Mouse (Mus musculus) MEL (cell line): Measurements from ENCODE around the gene Ttc30b. TPM values are rescaled to one million over a fixed set of nuclear protein-coding genes. Genes with fewer than 3 reads are reported as not detected.

Experiments used
- DNase-seq: peaks from one replicate; pipeline ENCODE4 v3.0.0; 2011; ENCODE audit warnings: low read depth, low spot score
- H3K27ac ChIP-seq: 2 replicates; pipeline ENCODE4 v1.5.1; 2012; ENCODE audit warnings: low read depth, mild to moderate bottlenecking, control low read depth, low read length, moderate library complexity; ENCODE audit not compliant: control insufficient read depth
- H3K27me3 ChIP-seq, 2 experiments: fragments of 150-350 bp in 1 of 2; sonication (generic) in 1 of 2; 2 replicates each; pipeline ENCODE4 v1.6.1; 2012; ENCODE audit warnings: low read length in 2 of 2, mild to moderate bottlenecking in 2 of 2, improper control_type of control experiment in 1 of 2, moderate library complexity in 1 of 2; ENCODE audit not compliant: insufficient read depth in 2 of 2, control insufficient read depth in 1 of 2
- H3K36me3 ChIP-seq, 2 experiments: 2 replicates each; pipeline ENCODE4 v1.6.1; 2012 to 2014; ENCODE audit warnings: low read length in 2 of 2, improper control_type of control experiment in 1 of 2, inconsistent platforms in 1 of 2, mild to moderate bottlenecking in 1 of 2; ENCODE audit not compliant: insufficient read depth in 2 of 2, control insufficient read depth in 1 of 2
- H3K4me1 ChIP-seq, 2 experiments: fragments of 150-350 bp in 1 of 2; sonication (generic) in 1 of 2; 2 replicates each; pipeline ENCODE4 v1.6.1; 2012; ENCODE audit warnings: low read length in 2 of 2, improper control_type of control experiment in 1 of 2, mild to moderate bottlenecking in 1 of 2; ENCODE audit not compliant: insufficient read depth in 2 of 2, control insufficient read depth in 1 of 2
- H3K4me3 ChIP-seq, 2 experiments: fragments of 150-350 bp in 1 of 2; sonication (generic) in 1 of 2; 2 replicates each; pipeline ENCODE4 v1.5.1; 2012; ENCODE audit warnings: low read depth in 2 of 2, low read length in 2 of 2, mild to moderate bottlenecking in 2 of 2, moderate library complexity in 2 of 2, control low read depth in 1 of 2, improper control_type of control experiment in 1 of 2; ENCODE audit not compliant: control insufficient read depth in 1 of 2, insufficient read depth in 1 of 2
- H3K79me2 ChIP-seq: 2 replicates; pipeline ENCODE4 v1.6.1; 2012; ENCODE audit warnings: mild to moderate bottlenecking, low read length, moderate library complexity; ENCODE audit not compliant: control insufficient read depth, poor library complexity, insufficient read depth
- H3K9ac ChIP-seq: 2 replicates; pipeline ENCODE4 v1.6.1; 2012; ENCODE audit warnings: low read depth, mild to moderate bottlenecking, control low read depth, low read length, moderate library complexity; ENCODE audit not compliant: control insufficient read depth, poor library complexity, severe bottlenecking
- H3K9me3 ChIP-seq: fragments of 150-350 bp; sonication (generic); replicated peaks from 2 replicates; pipeline ENCODE4 v1.6.1; 2012; ENCODE audit warnings: mild to moderate bottlenecking, low read length, improper control_type of control experiment, moderate library complexity; ENCODE audit not compliant: insufficient read depth
- BHLHE40 ChIP-seq: IDR thresholded peaks from 2 replicates; pipeline ENCODE4 v1.6.1; 2012; ENCODE audit warnings: low read depth, mild to moderate bottlenecking, inconsistent platforms, low read length, improper control_type of control experiment, borderline replicate concordance
- CHD1 ChIP-seq: IDR thresholded peaks from 2 replicates; pipeline ENCODE4 v1.6.1; 2012; ENCODE audit warnings: low read depth, mild to moderate bottlenecking, inconsistent platforms, low read length, improper control_type of control experiment
- CTCF ChIP-seq, 3 experiments: IDR thresholded peaks in 2 of 3; conservative IDR thresholded peaks in 1 of 3; 2 replicates each; pipeline ENCODE4 v1.5.1; 2011 to 2012; ENCODE audit warnings: low read length in 3 of 3, low read depth in 2 of 3, mild to moderate bottlenecking in 2 of 3, improper control_type of control experiment in 1 of 3, inconsistent platforms in 1 of 3, mixed read lengths in 1 of 3, moderate library complexity in 1 of 3; ENCODE audit not compliant: control insufficient read depth in 1 of 3, insufficient read depth in 1 of 3, poor library complexity in 1 of 3, severe bottlenecking in 1 of 3
- ELF1 ChIP-seq: IDR thresholded peaks from 2 replicates; pipeline ENCODE4 v1.6.1; 2014; ENCODE audit warnings: low read depth, mild to moderate bottlenecking, inconsistent platforms, low read length, improper control_type of control experiment, moderate library complexity
- EP300 ChIP-seq, 2 experiments: IDR thresholded peaks; 2 replicates each; pipeline ENCODE4 v1.6.1; 2011; ENCODE audit warnings: improper control_type of control experiment in 2 of 2, low read length in 2 of 2, low read depth in 1 of 2, mild to moderate bottlenecking in 1 of 2
- ETS1 ChIP-seq: IDR thresholded peaks from 2 replicates; pipeline ENCODE4 v1.6.1; 2012; ENCODE audit warnings: low read depth, mild to moderate bottlenecking, inconsistent platforms, low read length, improper control_type of control experiment, moderate library complexity
- GABPA ChIP-seq: IDR thresholded peaks from 2 replicates; pipeline ENCODE4 v1.6.1; 2012; ENCODE audit warnings: low read depth, mild to moderate bottlenecking, inconsistent platforms, low read length, improper control_type of control experiment, moderate library complexity
- HCFC1 ChIP-seq: IDR thresholded peaks from 2 replicates; pipeline ENCODE4 v1.6.1; 2012; ENCODE audit warnings: low read depth, mild to moderate bottlenecking, inconsistent platforms, low read length, improper control_type of control experiment, moderate library complexity
- JUND ChIP-seq: IDR thresholded peaks from 2 replicates; pipeline ENCODE4 v1.6.1; 2011; ENCODE audit warnings: low read depth, mild to moderate bottlenecking, improper control_type of control experiment, low read length
- KAT2A ChIP-seq: conservative IDR thresholded peaks from 2 replicates; pipeline ENCODE4 v1.6.1; 2012; ENCODE audit warnings: low read depth, low read length, improper control_type of control experiment, inconsistent platforms
- MAX ChIP-seq: IDR thresholded peaks from 2 replicates; pipeline ENCODE4 v1.6.1; 2011; ENCODE audit warnings: low read length, improper control_type of control experiment
- MEF2A ChIP-seq: IDR thresholded peaks from 2 replicates; pipeline ENCODE4 v1.6.1; 2014; ENCODE audit warnings: low read depth, mild to moderate bottlenecking, inconsistent platforms, low read length, improper control_type of control experiment; ENCODE audit not compliant: poor library complexity, insufficient replicate concordance, severe bottlenecking; ENCODE audit errors: extremely low read depth
- MYB ChIP-seq: IDR thresholded peaks from 2 replicates; pipeline ENCODE4 v1.6.1; 2011; ENCODE audit warnings: mild to moderate bottlenecking, low read depth, low read length, improper control_type of control experiment
- MYC ChIP-seq: IDR thresholded peaks from 2 replicates; pipeline ENCODE4 v1.6.1; 2011; ENCODE audit warnings: low read depth, mild to moderate bottlenecking, low read length, improper control_type of control experiment, moderate library complexity
- NRF1 ChIP-seq: IDR thresholded peaks from 2 replicates; pipeline ENCODE4 v1.6.1; 2014; ENCODE audit warnings: low read depth, mild to moderate bottlenecking, inconsistent platforms, low read length, improper control_type of control experiment, moderate library complexity; ENCODE audit not compliant: poor library complexity, insufficient read depth, severe bottlenecking
- POLR2AphosphoS5 ChIP-seq: IDR thresholded peaks from 2 replicates; pipeline ENCODE4 v1.6.1; 2012; ENCODE audit warnings: low read depth, borderline replicate concordance, mild to moderate bottlenecking, inconsistent platforms, low read length, moderate library complexity, mixed read lengths
- RAD21 ChIP-seq: IDR thresholded peaks from 2 replicates; pipeline ENCODE4 v1.6.1; 2011; ENCODE audit warnings: mild to moderate bottlenecking, low read depth, low read length, improper control_type of control experiment
- RCOR1 ChIP-seq: IDR thresholded peaks from 2 replicates; pipeline ENCODE4 v1.6.1; 2012; ENCODE audit warnings: low read depth, mild to moderate bottlenecking, inconsistent platforms, low read length, improper control_type of control experiment
- SIN3A ChIP-seq: IDR thresholded peaks from 2 replicates; pipeline ENCODE4 v1.6.1; 2012; ENCODE audit warnings: low read length, improper control_type of control experiment, inconsistent platforms
- SMC3 ChIP-seq: IDR thresholded peaks from 2 replicates; pipeline ENCODE4 v1.6.1; 2011; ENCODE audit warnings: low read depth, low read length, improper control_type of control experiment
- TBP ChIP-seq: IDR thresholded peaks from 2 replicates; pipeline ENCODE4 v1.8.0; 2011; ENCODE audit warnings: low read depth, low read length, improper control_type of control experiment
- USF1 ChIP-seq: IDR thresholded peaks from 2 replicates; pipeline ENCODE4 v1.6.1; 2014; ENCODE audit warnings: low read depth, mild to moderate bottlenecking, inconsistent platforms, low read length, improper control_type of control experiment, moderate library complexity
- USF2 ChIP-seq, 2 experiments: IDR thresholded peaks; 2 replicates each; pipeline ENCODE4 v1.6.1; 2011 to 2012; ENCODE audit warnings: improper control_type of control experiment in 2 of 2, low read length in 2 of 2, borderline replicate concordance in 1 of 2, inconsistent platforms in 1 of 2, low read depth in 1 of 2, mild to moderate bottlenecking in 1 of 2; ENCODE audit not compliant: insufficient read depth in 1 of 2
- ZC3H11A ChIP-seq: IDR thresholded peaks from 2 replicates; pipeline ENCODE4 v1.6.1; 2012; ENCODE audit warnings: low read depth, mild to moderate bottlenecking, inconsistent platforms, low read length, improper control_type of control experiment
- ZKSCAN1 ChIP-seq: IDR thresholded peaks from 2 replicates; pipeline ENCODE4 v1.6.1; 2012; ENCODE audit warnings: low read depth, mild to moderate bottlenecking, inconsistent platforms, low read length, improper control_type of control experiment, moderate library complexity
- ZNF384 ChIP-seq: IDR thresholded peaks from 2 replicates; pipeline ENCODE4 v1.6.1; 2012; ENCODE audit warnings: low read depth, mild to moderate bottlenecking, inconsistent platforms, low read length, improper control_type of control experiment
- polyA plus RNA-seq, 2 experiments: library from polyadenylated mRNA; stranded (reverse) in 1 of 2; unstranded in 1 of 2; fragments of >175 nt in 1 of 2; fragments of >200 nt in 1 of 2; gene quantifications; 2 replicates each; pipeline versions ENCODE4 v1.2.1 to v1.2.4; 2012; ENCODE audit warnings: low replicate concordance in 2 of 2, low read depth in 1 of 2; ENCODE audit not compliant: insufficient read length in 2 of 2, insufficient read depth in 1 of 2, missing spikeins in 1 of 2
- total RNA-seq: library from RNA; depleted of rRNA; stranded (reverse); fragments of 300-350 nt; gene quantifications from 2 replicates; pipeline ENCODE4 v1.2.3, GENCODE M21; 2012

Ttc30b gene
- total and polyA plus RNA-seq, 3 experiments: not detected

GRCm38 (mm10) chr2:75900281-75900680 lies 38.1 kb downstream of the Ttc30b start:
- H3K27ac ChIP-seq: no peak overlapping the region
- H3K4me1 ChIP-seq: no peaks in the 10 kb centered on the region
- no peaks in the 10 kb centered on the region for H3K79me2 ChIP-seq
- peaks cover 0 to 21% of the 10 kb centered on the region in 2 experiments; a peak in 2 of 4 replicates for H3K36me3 ChIP-seq
- H3K4me3 ChIP-seq: no peak overlapping the region
- DNase-seq: peak; percentile 6
- H3K9ac ChIP-seq: no peak overlapping the region
- H3K27me3 ChIP-seq: no peaks in the 10 kb centered on the region
- no peak for TF ChIP-seq NRF1
- 0 out of 2 replicates have a peak, but pooled peaks have one; percentile 30 for TF ChIP-seq ZNF384
- TF ChIP-seq, all 39 proteins: peak for 1
- no peaks in the 10 kb centered on the region for H3K9me3 ChIP-seq

DNA sequence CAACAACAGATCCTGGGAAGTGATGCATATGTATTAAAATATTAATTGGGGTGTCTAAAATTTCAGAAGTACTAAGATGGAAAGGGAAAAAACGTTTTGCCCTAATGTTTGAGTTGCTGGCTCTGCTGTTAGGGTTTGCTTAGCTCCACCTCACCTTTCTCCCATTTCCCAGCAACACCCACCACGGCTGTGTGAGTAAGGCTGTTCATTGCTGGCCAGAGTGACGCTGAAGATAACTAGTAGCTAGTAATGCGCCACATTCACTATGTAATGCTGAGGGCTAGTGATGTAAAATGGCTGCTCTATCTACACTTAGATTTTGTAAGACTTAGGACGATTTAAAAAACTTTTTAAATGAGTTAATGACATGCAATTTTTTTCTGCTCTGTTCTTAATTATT lies 42.7 kb downstream of the Ttc30b start:
- Histone ChIP-seq H3K4me1 (no peaks in the 10 kb centered on the region), H3K27me3 (no peaks in the 10 kb centered on the region)

DNA sequence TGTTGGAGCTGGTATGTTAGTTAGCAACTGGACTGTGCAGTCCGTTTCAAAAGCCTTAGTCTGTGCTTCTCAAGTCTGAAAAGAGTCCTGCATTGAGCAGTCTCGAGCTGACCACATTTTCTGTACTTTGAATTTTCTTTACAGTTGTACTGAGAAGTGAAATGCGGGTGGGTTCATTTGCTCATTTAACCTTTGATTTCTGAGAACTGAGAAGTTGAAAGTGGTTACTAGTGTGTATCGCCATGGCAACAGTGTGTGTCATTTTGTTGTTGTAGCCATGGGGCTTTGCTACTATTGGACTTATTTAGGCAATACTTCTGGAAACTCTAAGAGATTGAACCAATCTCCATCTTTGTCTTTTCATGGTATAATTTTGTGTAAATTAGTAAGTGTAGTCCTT lies 46.4 kb downstream of the Ttc30b start:
- no peaks in the 10 kb centered on the region for H3K79me2 ChIP-seq
- H3K27ac ChIP-seq: no peak overlapping the region
- peak; percentile 11 for DNase-seq
- H3K9me3 ChIP-seq: no peaks in the 10 kb centered on the region
- no peaks in the 10 kb centered on the region for H3K27me3 ChIP-seq
- H3K4me3 ChIP-seq: no peak overlapping the region
- H3K9ac ChIP-seq: no peak overlapping the region
- H3K36me3 ChIP-seq: peaks cover 2 to 7% of the 10 kb centered on the region in 2 experiments; a peak in 3 of 4 replicates
- H3K4me1 ChIP-seq: no peaks in the 10 kb centered on the region
- TF ChIP-seq BHLHE40 (no peak), MAX (no peak), ZKSCAN1 (no peak), NRF1 (no peak), RCOR1 (no peak), RAD21 (no peak), KAT2A (no peak), GABPA (no peak), USF2 (IDR thresholded peaks at IDR 0.05; ENCODE audit: borderline replicate concordance in 1 of 2, insufficient read depth in 1 of 2, low read depth in 1 of 2, low read length in 2 of 2) (no peak), MYB (no peak), MYC (no peak), CTCF (IDR thresholded peaks at IDR 0.05 in 2 of 3, conservative IDR thresholded peaks at IDR 0.05 in 1 of 3; ENCODE audit: control insufficient read depth in 1 of 3, insufficient read depth in 1 of 3, low read depth in 2 of 3, low read length in 3 of 3, poor library complexity in 1 of 3, severe bottlenecking in 1 of 3) (no peak), USF1 (no peak), TBP (no peak), EP300 (IDR thresholded peaks at IDR 0.05; ENCODE audit: low read depth in 1 of 2, low read length in 2 of 2) (no peak), ZC3H11A (no peak), ZNF384 (no peak), MEF2A (no peak)

More for the DNA sequence above, 42.7 kb downstream of the Ttc30b start:
- DNase-seq: no peak
- TF ChIP-seq SMC3 (no peak), RAD21 (no peak), CTCF (IDR thresholded peaks at IDR 0.05 in 2 of 3, conservative IDR thresholded peaks at IDR 0.05 in 1 of 3; ENCODE audit: control insufficient read depth in 1 of 3, insufficient read depth in 1 of 3, low read depth in 2 of 3, low read length in 3 of 3, poor library complexity in 1 of 3, severe bottlenecking in 1 of 3) (no peak), HCFC1 (no peak), SIN3A (no peak), ZNF384 (no peak), ETS1 (no peak), ELF1 (no peak), JUND (no peak), CHD1 (no peak), KAT2A (no peak), POLR2AphosphoS5 (no peak), RCOR1 (no peak), ZC3H11A (no peak), MEF2A (no peak), USF1 (no peak)
- Histone ChIP-seq H3K4me3 (no peak overlapping the region), H3K27ac (no peak overlapping the region), H3K79me2 (no peaks in the 10 kb centered on the region), H3K36me3 (peaks cover 2 to 4% of the 10 kb centered on the region in 2 experiments; a peak in 3 of 4 replicates), H3K9me3 (no peaks in the 10 kb centered on the region), H3K9ac (no peak overlapping the region)
